Mouse (Mus musculus): ENCODE measurements around the gene Atg4a-ps.

DNA sequence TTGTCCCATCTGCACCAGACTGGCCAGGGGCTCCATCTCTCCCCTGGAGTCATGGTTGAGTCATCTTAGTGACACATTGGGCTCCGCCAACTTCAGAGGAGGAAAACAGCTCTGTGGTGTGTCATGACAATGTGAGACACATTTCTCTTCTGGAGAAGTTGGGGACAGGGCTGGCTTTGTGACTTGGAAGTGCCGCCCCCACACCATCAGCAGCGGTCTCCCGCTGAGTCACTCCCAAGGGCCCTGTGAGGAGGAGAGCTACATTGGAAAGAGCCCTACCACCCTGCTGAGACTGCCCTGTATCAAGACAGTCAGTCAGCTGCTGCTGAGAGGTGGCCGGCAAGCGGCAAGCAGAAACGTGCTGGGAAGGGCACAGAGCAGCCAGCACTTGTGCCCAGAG, 44.9 kb downstream of the Atg4a-ps start:
- TF ChIP-seq CTCF (IDR thresholded peaks at IDR 0.05; ENCODE audit: low read depth, low read length) (no peak), TAL1 (conservative IDR thresholded peaks at IDR 0.05; ENCODE audit: low read depth, low read length) (no peak), GATA1 (IDR thresholded peaks at IDR 0.05; ENCODE audit: borderline replicate concordance, low read length) (no peak)

All from G1E (cell line).